Mouse (Mus musculus): ENCODE data around the gene Opcml.

The Opcml gene

DNA sequence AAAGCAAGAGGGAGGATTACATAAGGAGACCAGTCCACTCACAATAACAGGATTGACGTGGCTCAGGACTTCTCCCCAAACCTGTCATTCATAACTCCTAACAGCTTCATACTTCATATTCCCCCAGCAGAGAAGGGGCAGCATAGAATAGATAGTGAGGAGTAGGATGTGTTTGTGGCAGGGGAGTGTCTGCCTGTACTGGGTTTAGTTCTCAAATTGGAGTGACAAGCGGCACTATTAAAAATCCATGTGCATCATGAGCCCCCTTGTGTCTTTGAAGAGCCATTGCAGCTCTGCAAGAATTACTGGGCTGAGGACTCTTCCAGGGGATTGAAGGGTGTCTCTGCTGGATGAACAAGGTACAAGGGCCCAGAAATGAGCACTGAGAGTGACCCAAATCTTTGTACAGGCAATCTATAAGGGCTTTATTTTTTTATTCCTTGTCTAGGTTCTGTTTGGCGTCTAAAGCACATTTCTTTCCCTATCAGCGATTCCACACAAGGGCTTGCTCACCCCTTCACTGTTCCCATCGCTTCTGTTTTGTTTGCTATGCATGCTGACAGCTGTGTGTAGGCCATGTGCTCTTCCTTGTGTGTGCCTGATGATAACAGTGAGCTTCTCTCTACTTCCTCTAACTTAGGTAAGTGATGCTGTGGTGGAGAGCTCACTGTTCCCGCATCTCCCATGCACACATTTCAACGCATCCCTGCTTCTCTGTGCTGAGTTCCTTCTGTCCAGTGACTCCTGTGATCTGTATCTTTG lies 457.3 kb downstream of the Opcml start:
- in situ Hi-C loops (cut with MseI, MboI) = loop anchor here (5.0 to 10.0 kb wide), 2 partner anchors 833 to 836 kb away; no protein-coding TSS in a partner anchor

DNA sequence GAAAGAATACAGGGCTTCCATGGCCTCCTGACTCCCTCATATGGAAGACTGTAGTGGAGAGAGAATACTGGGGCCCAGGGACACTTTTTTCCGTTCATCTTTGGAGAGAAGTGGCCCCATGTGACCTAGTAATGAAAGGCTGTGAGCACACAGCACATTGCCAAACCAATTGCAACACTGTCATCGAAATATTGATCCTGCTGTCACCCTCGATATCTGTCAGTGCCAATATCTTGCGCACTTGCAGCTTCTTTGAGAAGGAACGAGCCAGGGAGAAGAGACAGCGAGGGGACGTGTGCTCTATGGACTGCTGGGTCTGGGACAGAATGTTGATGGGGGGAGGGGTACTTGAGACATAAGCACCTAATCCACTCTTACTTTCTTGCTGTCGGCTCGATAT lies 460.8 kb downstream of the Opcml start:
- in situ Hi-C loops (cut with MseI, MboI) = loop anchor here in 1 of 2 experiments (25.0 kb wide), 1 partner anchor 1161 kb away; no protein-coding TSS in a partner anchor

DNA sequence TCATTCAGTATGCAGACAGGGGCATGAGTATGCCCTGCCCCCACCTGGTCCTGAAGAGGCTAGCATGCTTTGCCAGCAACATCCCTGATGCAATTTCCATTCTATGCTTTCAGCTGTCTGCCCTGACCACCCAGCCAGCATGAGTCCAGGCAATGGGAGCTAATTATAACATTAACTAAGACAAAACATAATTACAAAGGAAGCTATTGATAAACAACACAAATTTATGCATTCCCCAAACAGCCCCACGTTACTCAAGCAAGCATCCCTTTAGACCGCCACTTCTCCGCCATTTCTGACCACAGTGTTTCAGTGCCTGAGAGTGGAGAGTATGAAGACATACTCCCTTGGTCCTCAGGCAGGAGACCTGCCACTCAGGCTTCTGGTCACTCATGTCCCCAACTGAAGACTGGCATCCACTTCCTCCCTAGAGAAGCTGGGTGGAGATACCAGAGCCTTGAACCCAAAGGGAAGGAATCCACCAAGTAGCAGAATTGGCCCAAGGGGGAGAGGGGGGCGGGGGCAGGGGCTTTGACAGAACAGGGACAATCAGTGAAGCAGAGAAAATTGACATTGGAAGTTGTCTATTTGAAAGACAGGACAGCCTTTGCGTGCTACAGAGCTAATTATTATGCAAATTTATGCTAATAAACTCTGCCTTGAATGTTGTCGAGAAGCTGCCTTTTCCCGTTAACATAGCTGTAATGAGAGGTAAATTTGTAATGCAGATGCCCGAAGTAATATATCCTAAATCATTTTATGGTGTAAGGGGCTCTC lies 464.7 kb downstream of the Opcml start:
- in situ Hi-C loops (cut with MseI, MboI) = loop anchor here in 1 of 2 experiments (25.0 kb wide), 1 partner anchor 1157 kb away; no protein-coding TSS in a partner anchor

DNA sequence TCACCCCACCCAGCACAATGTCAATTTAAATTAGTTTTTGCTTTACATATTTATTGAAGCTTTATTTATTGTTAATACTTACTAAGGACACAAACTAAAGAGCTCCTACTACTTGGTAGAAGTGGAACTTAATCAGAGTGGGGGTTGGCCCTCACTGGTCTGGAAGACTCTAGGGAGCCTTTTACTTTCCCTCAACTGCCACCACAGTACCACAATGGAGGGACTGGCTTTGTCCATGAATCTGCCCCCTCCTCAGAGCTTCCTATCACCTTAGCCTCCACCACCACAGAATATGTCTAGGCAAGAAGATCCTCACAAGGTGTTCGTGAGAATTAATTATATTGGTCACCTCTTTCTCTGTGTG lies 465.3 kb downstream of the Opcml start:
- in situ Hi-C loops (cut with MseI, MboI) = loop anchor here in 1 of 2 experiments (25.0 kb wide), 1 partner anchor 1156 kb away; no protein-coding TSS in a partner anchor

DNA sequence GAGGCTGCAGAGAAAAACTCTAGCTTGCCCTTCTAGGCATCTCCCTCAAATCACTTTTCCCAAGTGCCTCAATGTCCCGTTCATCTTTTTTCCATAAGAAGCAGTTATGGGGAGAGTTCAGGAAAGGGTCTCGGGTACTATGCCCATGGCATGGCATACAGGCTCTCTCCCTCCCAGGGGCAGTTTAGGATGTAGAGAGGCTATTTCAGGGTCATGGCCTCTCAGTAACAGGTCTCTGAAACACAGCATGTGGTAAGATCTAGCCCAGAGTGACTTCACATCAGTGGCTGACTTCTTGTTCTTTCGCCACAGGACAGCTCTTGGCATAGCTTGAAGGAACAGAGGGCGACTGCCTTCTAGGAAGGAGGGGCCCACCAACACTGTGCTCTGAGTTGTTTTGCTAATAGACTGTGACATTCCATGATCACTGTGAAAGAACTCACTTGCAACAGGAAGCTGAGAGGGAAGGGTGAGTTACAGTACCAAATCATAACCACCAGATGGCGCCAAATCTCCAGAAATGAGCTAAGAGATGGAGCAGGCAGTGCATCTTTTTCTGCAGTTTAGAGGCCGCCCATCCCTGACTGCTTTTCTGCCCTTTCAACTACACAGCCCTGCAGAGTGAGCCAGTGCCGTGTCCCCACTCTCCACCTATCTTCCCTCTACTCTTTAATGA lies 470.6 kb downstream of the Opcml start:
- in situ Hi-C loops (cut with MseI, MboI) = loop anchor here (10.0 to 25.0 kb wide), 2 partner anchors 144 to 1151 kb away; no protein-coding TSS in a partner anchor

DNA sequence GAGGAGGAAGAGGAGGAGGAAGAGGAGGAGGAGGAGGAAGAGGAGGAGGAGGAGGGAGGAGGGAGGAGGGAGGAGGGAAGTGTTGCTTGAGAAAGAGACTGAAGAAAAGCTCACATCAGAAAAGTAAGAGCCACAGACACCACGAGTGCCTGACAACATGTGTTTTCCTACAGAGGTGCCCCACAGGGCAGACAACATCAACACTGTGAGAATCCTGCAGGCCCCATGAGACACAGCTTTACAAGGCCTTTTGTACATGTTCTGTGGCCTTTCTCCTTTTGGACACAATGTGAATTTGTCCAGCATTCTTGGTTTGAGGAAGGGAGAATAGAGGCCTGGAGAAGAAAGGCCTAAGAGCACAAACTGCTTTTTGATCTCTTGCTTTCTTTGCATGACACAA lies 471.4 kb downstream of the Opcml start:
- in situ Hi-C loops (cut with MseI, MboI) = loop anchor here (10.0 to 25.0 kb wide), 2 partner anchors 143 to 1150 kb away; no protein-coding TSS in a partner anchor

DNA sequence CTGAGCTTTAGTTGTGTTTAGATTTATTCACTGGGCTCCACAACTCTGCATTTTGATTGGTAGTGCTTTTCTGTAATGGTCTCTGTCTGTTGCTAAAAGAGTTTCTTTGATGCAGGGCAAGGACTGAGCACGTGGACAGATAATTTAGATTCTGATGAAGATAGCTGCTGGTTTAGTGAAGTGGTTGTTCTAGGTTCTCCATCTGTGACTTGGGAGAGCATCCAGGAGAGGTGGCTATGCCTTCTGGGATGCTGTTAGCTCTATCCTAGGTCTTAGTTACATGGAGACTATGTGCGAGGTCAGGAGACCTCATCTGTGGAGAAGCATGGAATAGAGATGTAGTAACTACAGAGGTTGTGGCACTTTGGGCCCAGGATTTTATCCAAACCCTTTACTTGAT lies 472.3 kb downstream of the Opcml start:
- in situ Hi-C loops (cut with MseI, MboI) = loop anchor here (10.0 to 25.0 kb wide), 2 partner anchors 142 to 1149 kb away; no protein-coding TSS in a partner anchor

DNA sequence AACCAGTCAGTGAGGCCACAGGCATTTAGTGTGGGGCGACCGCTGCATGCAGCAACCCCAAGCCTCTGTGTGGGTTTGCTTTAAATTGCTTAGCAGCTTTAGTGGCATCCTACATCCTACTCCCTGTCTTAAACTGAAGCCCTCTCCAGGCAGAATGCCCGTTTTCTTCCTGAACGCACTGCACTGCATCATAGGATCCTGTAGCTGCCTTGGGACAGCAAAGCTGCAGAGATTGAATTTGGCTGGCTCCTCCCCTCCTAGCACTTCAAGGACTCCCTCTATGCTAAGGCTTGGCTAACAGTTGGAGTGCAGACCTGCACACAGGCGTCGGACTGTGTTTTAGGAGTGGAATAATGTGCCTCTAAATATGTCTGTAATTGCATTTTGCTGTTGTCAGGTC lies 474.2 kb downstream of the Opcml start:
- in situ Hi-C loops (cut with MseI, MboI) = loop anchor here (10.0 to 25.0 kb wide), 2 partner anchors 140 to 1148 kb away; no protein-coding TSS in a partner anchor

DNA sequence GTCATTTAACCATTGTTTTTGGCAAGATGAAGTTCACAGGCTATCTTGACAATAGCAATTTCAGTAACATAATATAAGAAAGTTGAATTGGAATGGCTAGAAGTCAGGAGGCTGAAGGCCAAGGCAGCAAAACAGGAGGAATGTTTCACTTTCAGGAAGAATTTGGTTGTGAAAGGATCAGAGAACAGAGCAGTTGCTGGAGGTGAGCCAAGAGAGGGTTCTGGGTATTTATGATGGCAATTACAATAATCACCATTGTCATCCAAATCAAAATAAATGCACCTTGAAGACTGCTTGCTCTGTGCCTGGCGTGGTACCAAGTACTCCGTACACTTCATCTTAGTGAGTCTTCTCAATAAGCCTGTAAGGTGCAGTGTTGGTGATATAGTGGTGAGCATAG lies 483.2 kb downstream of the Opcml start:
- in situ Hi-C loops (cut with MseI, MboI) = loop anchor here in 1 of 2 experiments (25.0 kb wide), 1 partner anchor 1138 kb away; no protein-coding TSS in a partner anchor

DNA sequence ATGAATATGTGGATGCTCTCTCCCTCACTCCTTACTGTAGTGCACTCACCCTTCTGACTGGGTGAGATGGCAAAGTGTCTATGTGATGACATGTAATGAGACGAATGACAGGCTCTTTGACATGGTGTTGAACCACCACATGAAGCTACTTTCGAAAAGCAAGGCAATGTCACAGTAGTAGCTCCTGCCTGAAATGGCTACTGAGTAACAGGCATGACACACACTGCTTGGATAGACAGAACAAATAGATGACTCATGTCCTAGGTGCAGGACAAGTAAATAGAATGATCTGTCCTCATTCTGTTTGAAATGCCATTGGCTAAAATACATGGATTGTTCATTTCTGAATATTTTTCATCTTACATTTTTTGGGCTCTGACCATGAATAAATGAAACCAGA lies 488.0 kb downstream of the Opcml start:
- in situ Hi-C loops (cut with MseI, MboI) = no loop called here

DNA sequence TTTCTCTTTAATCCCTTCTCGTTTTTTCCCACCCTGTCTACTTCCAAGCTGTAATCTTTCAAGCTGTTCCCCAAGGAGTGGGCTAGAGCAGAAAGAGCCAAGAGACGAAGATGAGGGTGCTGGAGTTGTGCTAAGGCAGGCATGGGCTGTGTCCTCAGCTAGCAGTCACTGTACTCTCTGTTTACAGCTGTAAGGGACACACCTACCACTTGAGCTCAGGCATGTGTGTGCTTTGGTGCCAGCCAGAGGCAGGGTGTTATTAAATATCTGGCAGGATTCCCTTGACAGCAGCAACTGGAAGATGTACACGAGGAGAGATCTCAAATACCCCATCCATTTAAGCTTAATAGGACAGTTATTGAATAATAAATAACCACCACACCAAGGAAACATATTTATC lies 490.4 kb downstream of the Opcml start:
- in situ Hi-C loops (cut with MseI, MboI) = no loop called here

DNA sequence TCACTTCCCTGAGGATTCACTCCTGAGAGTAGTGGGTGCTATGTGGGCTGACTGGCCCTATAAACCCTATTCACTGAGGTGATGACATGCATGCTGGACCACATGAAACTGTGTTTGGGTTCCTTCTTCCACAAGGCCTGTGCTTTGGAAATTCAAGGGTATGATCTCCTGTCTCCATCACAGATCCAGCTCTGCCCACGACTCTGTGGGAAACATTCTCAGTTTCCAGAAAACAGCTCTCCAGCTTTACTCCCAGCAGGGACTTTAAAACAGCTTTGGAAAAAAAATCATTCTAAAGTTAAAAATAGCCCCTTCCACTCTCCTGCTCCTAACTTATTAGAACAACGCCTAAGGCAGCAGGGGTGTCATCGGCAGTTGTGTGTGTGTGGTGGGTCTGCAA lies 491.0 kb downstream of the Opcml start:
- in situ Hi-C loops (cut with MseI, MboI) = no loop called here

DNA sequence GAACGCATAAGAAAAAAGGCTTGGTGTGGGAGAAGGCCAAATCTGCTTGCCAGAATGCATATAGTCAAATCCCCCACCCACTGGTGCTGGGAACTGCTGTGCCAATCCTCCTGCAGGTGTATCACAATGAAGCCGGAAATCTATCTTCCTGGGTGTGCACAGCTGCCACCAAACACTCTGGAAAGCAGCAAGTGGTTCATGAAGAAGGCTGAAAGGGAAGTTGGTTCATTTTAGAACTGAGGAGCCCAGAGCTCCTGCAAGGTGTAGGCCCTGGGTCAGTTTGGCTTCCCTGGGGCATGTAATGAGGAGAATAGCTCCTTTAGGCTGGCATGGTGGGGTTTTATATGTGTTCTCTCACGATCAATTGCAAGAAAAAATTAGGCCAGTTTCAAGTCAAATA lies 494.4 kb downstream of the Opcml start:
- in situ Hi-C loops (cut with MseI, MboI) = no loop called here

DNA sequence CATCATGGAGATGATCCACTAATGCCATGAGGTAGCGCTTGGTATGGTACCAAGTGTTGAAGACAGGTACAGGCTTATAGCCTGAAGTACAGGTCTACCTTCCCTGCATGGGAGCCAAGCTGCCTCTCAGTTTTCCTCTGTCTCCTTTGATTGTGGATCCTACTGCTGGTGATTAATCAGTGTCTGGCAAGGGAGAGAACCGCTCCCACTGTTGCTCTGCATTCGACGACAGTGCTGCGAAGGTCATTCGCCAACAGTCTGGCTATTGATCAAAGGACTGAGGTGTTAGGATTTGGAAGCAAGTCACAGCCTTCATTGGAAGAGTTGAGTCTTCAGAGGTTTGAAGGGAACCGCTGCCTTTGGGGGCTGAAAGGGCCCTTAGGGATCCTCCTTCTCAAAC lies 495.8 kb downstream of the Opcml start:
- in situ Hi-C loops (cut with MseI, MboI) = no loop called here

DNA sequence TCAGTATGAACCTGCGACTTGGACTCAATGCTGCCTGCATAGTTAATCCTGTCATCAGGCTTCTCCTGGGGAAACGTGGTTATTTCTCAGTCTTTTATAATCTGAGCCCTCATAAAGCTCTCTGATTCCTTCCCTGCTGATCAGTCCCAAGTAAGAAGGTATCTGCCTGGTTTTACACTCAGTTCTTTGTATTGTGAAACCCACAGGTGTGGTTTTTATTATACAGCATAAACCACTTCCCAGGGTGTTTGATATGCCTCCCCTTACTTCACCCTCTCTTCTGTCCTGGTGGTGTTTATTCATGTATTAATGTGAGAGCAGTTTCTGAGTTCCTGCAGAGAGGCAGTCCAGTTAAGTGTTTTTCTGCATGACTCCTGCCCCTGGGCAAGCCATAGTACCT lies 496.9 kb downstream of the Opcml start:
- in situ Hi-C loops (cut with MseI, MboI) = no loop called here

DNA sequence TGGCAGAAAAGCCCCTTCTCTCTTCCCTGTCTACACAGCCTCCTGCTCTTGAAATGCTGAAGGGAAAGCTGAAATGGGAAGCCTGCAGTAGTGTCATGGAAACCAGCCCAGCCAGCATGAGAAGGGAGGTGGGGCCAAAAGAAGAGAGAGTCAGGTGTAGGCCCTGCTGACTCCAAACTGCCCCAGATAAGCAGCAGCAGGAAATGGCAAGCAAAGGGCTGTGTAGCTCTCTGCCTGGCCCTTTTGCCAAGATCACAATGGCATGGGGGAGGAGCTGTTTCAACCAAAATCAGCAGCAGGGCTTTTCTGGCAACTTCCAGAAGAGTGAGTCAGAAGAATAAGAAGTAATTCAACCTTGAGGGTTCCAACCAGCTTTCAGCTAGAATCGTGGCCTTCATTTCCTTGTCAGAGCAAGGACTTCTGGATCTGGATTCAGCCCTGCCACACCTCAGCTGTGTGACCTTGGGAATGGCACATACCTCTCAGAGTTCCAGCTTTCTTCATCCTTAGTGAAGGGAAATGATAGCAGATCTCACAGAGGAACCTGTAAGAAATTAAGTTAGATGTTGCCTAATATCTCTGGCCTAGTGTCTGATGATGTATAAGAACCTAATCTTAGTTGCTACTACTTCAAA lies 499.2 kb downstream of the Opcml start:
- in situ Hi-C loops (cut with MseI, MboI) = no loop called here

DNA sequence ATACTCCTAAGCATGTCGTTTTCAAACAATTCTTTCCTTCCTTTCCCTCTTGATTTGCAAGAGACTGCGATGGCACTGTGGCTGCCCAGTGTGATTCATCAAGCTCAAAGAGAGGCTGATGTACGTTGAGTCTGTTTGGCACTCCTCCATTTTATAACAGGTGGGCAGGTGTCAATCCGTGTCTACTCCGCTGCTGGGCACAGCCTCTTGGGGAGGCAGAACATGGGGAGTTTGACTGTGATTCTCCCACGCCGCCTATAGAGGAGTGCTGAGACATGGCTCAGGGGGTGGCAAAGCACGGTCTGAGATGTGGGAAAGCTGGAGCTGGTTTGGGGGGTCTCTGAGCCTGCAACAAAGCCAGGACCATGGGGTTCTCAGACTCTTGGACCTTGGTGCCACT lies 513.1 kb downstream of the Opcml start:
- in situ Hi-C loops (cut with MseI, MboI) = no loop called here

DNA sequence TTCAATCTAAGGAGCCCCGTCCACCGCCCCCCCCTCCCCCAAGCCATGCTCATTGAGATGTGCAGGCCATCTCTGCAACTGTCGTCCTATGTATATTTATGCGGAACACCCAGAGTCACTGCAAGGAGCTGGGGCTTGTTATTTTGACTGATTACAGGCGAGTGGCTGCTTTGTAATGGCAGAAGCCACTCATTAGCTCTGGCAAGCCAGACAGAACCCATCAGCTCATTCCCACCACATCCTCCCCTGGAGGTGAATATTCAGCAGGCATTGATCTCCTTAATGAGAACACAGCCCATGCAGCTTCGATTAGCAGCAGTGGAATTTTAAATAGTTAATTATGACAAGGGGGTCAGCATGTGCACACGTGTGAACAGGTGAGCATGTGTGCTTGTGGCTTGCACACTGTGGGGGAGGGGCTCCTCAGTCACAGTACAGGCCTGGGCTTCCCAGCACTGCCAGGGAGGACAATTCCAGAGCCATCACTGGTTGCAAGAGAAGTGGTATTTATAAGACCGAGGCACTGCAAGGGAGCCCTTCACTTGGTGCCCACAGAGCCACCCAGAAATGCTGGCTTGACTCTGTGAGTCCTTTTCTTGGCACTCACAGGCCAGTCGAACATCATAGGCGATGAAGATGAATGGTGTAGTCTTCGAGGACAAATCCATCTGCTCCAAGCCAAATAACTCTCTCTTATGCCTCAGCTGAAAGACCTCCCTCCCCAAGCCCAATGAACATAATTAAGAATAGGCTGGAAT lies 516.0 kb downstream of the Opcml start:
- in situ Hi-C loops (cut with MseI, MboI) = no loop called here

DNA sequence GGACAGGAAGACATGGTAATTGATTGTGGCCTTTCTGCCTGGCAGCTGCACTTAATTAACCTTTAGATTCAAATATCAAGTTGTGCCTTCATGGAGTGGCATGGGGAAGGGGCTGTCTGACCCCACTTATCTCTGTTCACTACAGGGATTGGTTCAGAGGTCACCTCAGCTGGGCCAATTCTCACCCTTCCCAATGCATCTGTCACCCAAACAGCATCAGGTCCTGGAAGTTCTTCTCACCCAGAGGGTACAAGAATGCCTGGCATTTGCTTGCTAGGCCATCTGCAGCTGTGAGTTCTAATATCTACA lies 516.5 kb downstream of the Opcml start:
- in situ Hi-C loops (cut with MseI, MboI) = no loop called here

DNA sequence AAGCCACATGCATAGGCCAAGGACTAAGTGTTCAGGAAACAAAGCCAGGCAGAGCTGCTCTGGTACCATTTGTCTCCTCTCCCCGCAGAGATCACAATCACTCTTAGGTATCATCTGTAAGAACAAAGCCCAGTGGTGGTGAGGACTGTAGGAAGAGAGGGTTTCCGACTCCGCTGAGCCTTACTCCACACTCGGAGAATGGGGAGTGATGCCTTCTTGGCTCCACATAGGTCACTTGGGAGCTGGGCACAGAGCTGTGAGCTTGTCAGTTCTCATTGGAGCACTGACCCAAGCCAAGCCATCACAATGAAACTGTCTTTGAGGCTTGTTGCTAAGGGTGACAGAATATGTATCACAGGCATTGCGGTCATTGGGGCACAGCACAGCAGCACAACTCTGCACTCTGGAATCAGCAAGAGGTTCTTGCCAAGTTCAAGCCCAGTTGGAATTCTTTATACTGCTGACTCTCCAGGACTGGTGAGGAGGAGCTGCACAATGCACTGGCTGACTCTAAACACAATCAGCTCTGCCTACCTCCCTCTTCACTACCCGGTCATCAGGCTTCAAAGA lies 517.0 kb downstream of the Opcml start:
- in situ Hi-C loops (cut with MseI, MboI) = no loop called here

DNA sequence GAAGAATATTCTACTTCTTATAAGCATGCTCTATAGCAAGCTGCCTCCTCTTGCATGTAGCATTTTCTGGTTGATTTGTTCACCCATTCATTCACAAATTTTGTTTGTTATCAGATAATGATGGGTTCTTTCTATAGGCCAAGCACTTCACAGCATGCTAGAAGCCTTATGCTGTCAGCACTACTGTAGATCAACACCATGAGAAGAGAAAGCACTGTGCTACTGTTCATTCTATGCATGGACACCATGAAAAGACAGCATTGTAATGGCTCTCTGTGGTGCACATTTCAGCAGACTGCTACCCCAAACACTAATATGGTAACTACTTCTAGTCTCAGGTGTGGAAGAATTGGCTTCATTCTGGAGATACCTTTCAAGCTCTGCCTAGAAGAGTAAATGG lies 527.3 kb downstream of the Opcml start:
- in situ Hi-C loops (cut with MseI, MboI) = no loop called here

All from mouse trophoblast stem cell (cell line).